Mouse (Mus musculus): ENCODE results near the gene Cryaa.

Gene Cryaa

DNA sequence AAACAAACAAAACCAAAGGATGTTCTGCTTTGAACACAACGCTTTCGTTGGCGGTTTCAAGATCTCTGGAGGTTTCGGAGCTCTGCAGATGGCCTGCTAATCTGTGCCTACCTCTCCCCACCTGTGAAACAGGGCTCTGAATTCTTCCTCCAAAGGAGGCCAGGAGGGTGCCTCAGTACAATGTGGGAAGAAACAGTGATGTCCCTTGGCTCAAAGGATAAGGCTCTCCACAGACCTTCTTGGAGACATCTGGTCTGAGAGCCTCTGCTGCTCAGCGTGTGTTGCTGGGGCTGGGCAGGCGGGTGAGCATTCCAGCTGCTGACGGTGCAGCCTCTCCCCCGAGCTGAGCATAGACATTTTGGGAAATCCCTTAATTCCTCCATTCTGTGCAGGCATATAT lies at the start of gene Cryaa:
Gene Cryaa (plus strand): TSS at position 301 of the 400 bp plus-strand sequence.
- in situ Hi-C loops (cut with MboI, MseI): loop anchor here in 1 of 2 experiments (5.0 kb wide), 2 partner anchors 85 to 350 kb away; no protein-coding TSS in a partner anchor

GRCm38 (mm10) chr17:31627961-31628360 lies 49.6 kb upstream of the Cryaa start:
- in situ Hi-C loops (cut with MboI, MseI): no loop called here

- in situ Hi-C loops (cut with MboI, MseI): loop anchor here in 1 of 2 experiments (5.0 kb wide), 1 partner anchor 54 kb away; no protein-coding TSS in a partner anchor
These were observed 46.4 kb upstream of the Cryaa start for GRCm38 (mm10) chr17:31631081-31631800.

DNA sequence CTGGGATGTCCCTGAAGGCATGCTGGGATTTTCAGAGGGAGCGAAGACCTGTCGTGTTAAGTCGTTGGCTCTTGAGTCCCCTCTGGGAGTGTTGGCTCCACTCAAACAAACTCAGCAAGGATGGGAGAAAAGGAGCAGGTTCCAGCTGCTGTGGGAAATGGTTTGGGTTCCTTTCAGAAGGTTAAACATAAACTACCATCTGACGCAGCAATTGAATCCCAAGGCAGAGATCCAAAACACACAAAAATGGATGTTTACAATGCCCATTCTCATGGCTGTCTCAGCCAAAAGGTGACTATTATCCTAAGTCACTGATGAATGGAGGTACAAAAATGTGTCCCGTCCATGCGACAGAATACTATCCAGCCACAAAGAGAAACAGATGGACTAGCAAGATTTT lies 44.6 kb upstream of the Cryaa start:
- in situ Hi-C loops (cut with MboI, MseI): loop anchor here in 1 of 2 experiments (5.0 kb wide), 1 partner anchor 56 kb away; no protein-coding TSS in a partner anchor

GRCm38 (mm10) chr17:31634896-31635295 lies 42.7 kb upstream of the Cryaa start:
- in situ Hi-C loops (cut with MboI, MseI): loop anchor here in 1 of 2 experiments (5.0 kb wide), 1 partner anchor 58 kb away; no protein-coding TSS in a partner anchor

DNA sequence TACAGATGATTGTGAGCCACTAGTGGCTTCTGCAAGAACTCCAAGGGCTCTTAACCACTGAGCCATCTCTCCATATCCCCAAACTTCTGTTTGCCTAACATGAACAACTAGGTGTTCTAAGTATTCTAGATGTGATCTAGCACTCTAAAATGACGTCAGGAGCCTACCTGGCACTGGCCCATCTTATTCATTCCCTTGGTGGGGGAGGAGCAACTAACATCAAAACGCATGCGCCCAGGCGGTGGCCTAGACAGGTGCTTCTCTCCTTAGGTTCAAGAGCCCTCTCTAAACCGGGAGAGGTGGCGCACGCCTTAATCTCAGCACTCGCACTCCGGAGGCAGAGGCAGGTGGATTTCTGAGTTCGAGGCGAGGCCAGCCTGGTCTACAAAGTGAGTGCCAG lies 41.8 kb upstream of the Cryaa start:
- in situ Hi-C loops (cut with MboI, MseI): no loop called here

GRCm38 (mm10) chr17:31636277-31636941 lies 41.2 kb upstream of the Cryaa start:
- in situ Hi-C loops (cut with MboI, MseI): no loop called here

- in situ Hi-C loops (cut with MboI, MseI): no loop called here
These were observed 40.4 kb upstream of the Cryaa start, which contains the start of gene Cbs for GRCm38 (mm10) chr17:31636942-31637811. Cbs (minus strand) TSS chr17:31637238.

GRCm38 (mm10) chr17:31637866-31638570 lies 39.6 kb upstream of the Cryaa start:
- in situ Hi-C loops (cut with MboI, MseI): no loop called here

DNA sequence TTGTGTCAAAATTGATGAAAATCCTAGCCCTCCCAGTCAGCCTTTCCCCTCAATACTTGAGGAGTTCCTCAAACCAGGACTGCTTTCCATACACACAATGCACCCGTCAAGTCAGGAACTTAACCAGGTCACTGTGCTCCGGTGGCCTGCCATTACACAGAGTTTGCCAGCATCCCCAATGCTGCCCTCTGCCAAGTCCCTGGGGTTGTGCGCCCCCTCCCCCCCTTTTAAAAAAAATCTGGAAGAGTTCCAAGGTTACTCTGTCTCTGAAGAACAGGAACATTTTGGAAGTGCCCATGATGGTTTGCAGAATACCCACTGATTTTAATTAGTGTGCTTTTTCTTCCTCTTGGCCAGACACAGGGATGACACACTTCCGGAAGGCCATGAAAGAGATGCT lies 38.0 kb upstream of the Cryaa start:
- in situ Hi-C loops (cut with MboI, MseI): no loop called here

GRCm38 (mm10) chr17:31642331-31642730 lies 35.3 kb upstream of the Cryaa start:
- in situ Hi-C loops (cut with MboI, MseI): no loop called here

- in situ Hi-C loops (cut with MboI, MseI): no loop called here
These were observed 34.7 kb upstream of the Cryaa start for GRCm38 (mm10) chr17:31642913-31643312.

- in situ Hi-C loops (cut with MboI, MseI): no loop called here
These were observed 31.2 kb upstream of the Cryaa start for GRCm38 (mm10) chr17:31646199-31647002.

DNA sequence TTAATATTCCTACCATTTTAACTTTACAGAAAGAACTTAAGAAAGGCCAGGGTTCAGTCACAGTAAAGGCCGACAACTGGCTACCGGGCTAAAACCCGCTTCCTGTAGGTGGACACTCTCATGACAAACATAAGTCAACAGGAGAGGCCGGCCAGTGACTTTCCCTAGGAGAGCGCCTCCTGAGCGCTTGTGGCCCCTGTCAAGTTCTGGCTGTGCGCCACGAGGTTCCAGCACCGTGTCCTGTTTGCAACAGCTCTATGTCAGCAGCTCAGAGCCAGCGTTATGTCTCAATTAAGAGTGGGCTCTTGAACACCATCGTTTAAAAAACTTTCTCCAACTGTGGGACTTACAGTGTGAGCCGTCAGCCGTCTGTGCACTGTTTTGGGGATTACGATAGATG lies 25.5 kb upstream of the Cryaa start:
- in situ Hi-C loops (cut with MboI, MseI): no loop called here

DNA sequence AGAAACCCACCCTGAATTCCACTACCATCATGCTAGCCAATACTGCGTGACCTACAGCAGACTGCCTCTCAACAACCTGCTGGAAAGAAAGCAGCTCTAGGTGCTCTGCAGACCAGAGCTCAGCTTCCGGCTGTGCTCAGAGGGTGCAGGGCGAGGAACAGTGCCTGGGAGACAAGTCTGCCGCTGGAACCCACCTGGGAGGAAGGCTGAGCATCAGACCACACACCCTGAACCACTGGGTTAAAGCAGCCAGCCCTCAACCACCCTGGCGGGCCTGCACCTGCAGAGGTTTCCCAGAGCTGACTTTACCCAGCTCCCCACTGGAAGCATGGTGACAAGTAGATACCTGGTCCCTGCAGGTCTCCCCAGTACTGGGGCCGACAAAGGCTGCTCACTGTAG lies 24.3 kb upstream of the Cryaa start:
- in situ Hi-C loops (cut with MboI, MseI): no loop called here

DNA sequence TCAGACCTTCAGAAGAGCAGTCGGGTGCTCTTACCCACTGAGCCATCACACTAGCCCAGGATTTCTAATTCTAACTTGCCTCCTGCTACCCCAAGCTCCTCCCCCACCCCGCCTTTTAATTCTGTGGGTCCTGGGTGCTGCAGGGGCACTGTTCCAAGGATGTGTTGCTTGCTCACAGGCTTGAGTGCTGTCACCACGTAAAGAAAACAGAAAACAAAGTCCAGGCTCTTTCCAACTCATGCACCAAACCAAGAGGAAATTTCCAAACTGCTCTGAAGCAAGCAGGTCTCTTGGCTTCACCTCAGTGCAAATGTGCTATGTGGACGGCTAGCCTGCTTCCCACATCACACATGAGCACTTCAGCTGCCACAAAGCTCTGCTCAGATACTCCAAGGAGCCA lies 22.2 kb upstream of the Cryaa start:
- in situ Hi-C loops (cut with MboI, MseI): loop anchor here in 1 of 2 experiments (5.0 kb wide), 1 partner anchor 143 kb away; no protein-coding TSS in a partner anchor

DNA sequence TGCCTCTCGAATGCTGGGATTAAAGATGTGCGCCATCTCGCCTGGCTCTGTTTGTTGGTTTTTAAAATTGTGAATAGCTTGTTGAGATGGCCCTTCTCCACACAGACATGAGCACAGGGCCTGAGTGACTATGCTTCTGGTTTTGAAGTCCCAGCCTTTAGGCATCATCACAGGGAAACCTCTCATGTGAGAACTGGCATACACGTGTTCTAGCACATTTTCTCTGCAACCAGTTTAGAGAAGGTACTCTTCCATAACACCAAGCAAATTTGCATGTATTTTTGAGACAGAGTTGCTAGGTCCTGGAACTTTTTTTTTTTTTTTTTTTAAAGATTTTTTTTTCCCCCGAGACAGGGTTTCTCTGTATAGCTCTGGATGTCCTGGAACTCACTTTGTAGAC lies 20.9 kb upstream of the Cryaa start:
- in situ Hi-C loops (cut with MboI, MseI): loop anchor here in 1 of 2 experiments (5.0 kb wide), 1 partner anchor 144 kb away; no protein-coding TSS in a partner anchor

DNA sequence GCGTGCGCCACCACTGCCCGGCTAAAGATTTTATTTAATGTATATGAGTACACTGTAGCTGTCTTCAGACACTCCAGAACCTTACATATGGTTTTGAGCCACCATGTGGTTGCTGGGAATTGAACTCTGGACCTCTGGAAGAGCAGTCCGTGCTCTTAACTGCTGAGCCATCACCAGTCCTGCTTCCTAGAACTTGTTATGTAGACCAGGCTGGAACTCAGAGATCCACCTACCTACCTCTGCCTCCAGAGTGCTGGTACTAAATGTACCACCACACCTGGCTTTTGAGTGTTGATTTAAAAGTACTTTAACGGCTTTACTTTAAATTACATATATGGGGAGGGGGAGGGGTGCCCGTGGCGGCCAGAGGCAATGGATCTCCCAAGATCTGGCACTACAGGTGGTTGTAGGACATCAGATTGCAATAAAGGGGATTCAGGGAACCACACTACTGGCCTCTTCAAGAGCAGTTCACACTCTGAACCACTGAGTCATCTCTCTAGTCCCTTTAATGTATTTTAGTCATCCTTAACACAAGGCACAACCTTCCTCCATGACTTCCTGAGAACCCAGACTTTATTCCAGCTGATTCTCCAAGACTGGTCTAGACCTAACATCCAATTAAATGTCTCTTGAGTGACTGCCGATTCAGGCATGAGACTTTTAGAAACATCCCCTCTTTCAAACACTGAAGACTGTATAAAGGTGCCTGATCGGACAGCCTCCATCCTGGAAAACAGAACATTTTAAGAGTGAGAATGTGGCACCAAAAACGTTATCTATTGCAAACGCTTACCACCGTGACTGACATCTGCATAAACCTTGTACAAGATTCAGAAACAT lies 20.2 kb upstream of the Cryaa start:
- in situ Hi-C loops (cut with MboI, MseI): loop anchor here in 1 of 2 experiments (5.0 kb wide), 1 partner anchor 145 kb away; no protein-coding TSS in a partner anchor

- in situ Hi-C loops (cut with MboI, MseI): loop anchor here in 1 of 2 experiments (5.0 kb wide), 1 partner anchor 146 kb away; no protein-coding TSS in a partner anchor
These were observed 19.5 kb upstream of the Cryaa start for GRCm38 (mm10) chr17:31658136-31658467.

Data from T-helper 17 cell (primary cell).